Mouse (Mus musculus) gastrocnemius, adult 8-10 months (tissue): Measurements from ENCODE around the gene Msi2. TPM values are rescaled to one million over a fixed set of nuclear protein-coding genes. Genes with fewer than 3 reads are reported as not detected.

ENCODE experiments used
- microRNA-seq: library from miRNA; unstranded; fragments of <30 nt; microRNA quantifications from one replicate; pipeline ENCODE4 v1.2.0, GENCODE M21; 2022
- total RNA-seq, 4 experiments: library from RNA; stranded (reverse); gene quantifications; 2 replicates each; pipeline ENCODE4 v1.2.4; 2022

Msi2 gene
- total RNA-seq, 4 experiments from 2014 or later, result 150 to 209 (median 176) TPM

Small RNAs within 50 kb of the gene (microRNA-seq; reads per million reads assigned to microRNA genes)
- gene Mir378b, result 7.5 reads per million

Other genes with a start within 250 kb of the Msi2 start
- 10 to 100 TPM; 61.8 to 71.6 (median 65.3) TPM for gene Akap1, start 146.1 kb upstream of the Msi2 start, total RNA-seq
- gene Scpep1, start 237.0 kb upstream of the Msi2 start, total RNA-seq, result 1 to 10 TPM; 4.5 to 9.4 (median 6.0) TPM
- not detected for gene Elobl, start 248.4 kb upstream of the Msi2 start, total RNA-seq